Mouse (Mus musculus) heart, embryonic 14.5 days (tissue): ENCODE results near the gene Cacng7. TPM values are rescaled to one million over a fixed set of nuclear protein-coding genes. Genes with fewer than 3 reads are reported as not detected.

Source experiments
- ATAC-seq: fragments of 200-750 bp; cut with Nextera tagmentation; 2 replicates; pipeline ENCODE4 v1.8.0; 2017; ENCODE audit warnings: low read depth, moderate TSS enrichment; ENCODE audit not compliant: insufficient number of reproducible peaks, insufficient read depth, low FRiP score
- H3K27ac ChIP-seq, 2 experiments: fragments of 200-500 bp in 1 of 2; fragments of 300-500 bp in 1 of 2; sonication (generic) in 1 of 2; replicated peaks in 1 of 2; 2 replicates each; pipeline ENCODE4 v1.5.1; 2012 to 2014; ENCODE audit warnings: low read depth in 2 of 2, low read length in 2 of 2, control low read depth in 1 of 2, mild to moderate bottlenecking in 1 of 2, mixed read lengths in 1 of 2; ENCODE audit not compliant: control insufficient read depth in 1 of 2, insufficient read depth in 1 of 2
- H3K27me3 ChIP-seq: fragments of 300-500 bp; sonication (generic); 2 replicates; pipeline ENCODE4 v1.6.1; 2014; ENCODE audit warnings: mild to moderate bottlenecking, low read length, control low read depth; ENCODE audit not compliant: control insufficient read depth, insufficient read depth
- H3K36me3 ChIP-seq: fragments of 300-500 bp; sonication (generic); 2 replicates; pipeline ENCODE4 v1.6.1; 2014; ENCODE audit warnings: mild to moderate bottlenecking, control low read depth, low read length, mixed read lengths; ENCODE audit not compliant: control insufficient read depth, insufficient read depth
- H3K4me1 ChIP-seq, 2 experiments: fragments of 200-500 bp in 1 of 2; fragments of 300-500 bp in 1 of 2; sonication (generic) in 1 of 2; 2 replicates each; pipeline ENCODE4 v1.6.1; 2012 to 2014; ENCODE audit warnings: low read length in 2 of 2, control low read depth in 1 of 2, mixed read lengths in 1 of 2; ENCODE audit not compliant: control insufficient read depth in 2 of 2, insufficient read depth in 2 of 2
- H3K4me2 ChIP-seq: fragments of 300-500 bp; sonication (generic); 2 replicates; pipeline ENCODE4 v1.6.1; 2014; ENCODE audit warnings: mild to moderate bottlenecking, low read length
- H3K4me3 ChIP-seq, 2 experiments: fragments of 200-500 bp in 1 of 2; fragments of 300-500 bp in 1 of 2; sonication (generic) in 1 of 2; 2 replicates each; pipeline ENCODE4 v1.5.1; 2012 to 2014; ENCODE audit warnings: low read length in 2 of 2, mild to moderate bottlenecking in 2 of 2, control low read depth in 1 of 2, low read depth in 1 of 2, moderate library complexity in 1 of 2; ENCODE audit not compliant: control insufficient read depth in 1 of 2, insufficient read depth in 1 of 2
- H3K9ac ChIP-seq: fragments of 300-500 bp; sonication (generic); 2 replicates; pipeline ENCODE4 v1.6.1; 2014; ENCODE audit warnings: mild to moderate bottlenecking, low read length
- H3K9me3 ChIP-seq: fragments of 300-500 bp; sonication (generic); 2 replicates; pipeline ENCODE4 v1.6.1; 2016; ENCODE audit warnings: low read length, control low read depth; ENCODE audit not compliant: control insufficient read depth
- WGBS: fragments of 180-500 bp; shearing (Covaris S2); extraction: QIAGEN DNeasy Blood & Tissue Kit; methylation state at CpG from one replicate; pipeline ENCODE4 v1.1.7; 2014; 5-methylcytosine and 5-hydroxymethylcytosine counted together
- polyA plus RNA-seq: library from polyadenylated mRNA; unstranded; fragments of >200 nt; fragmentation: Nextera tagmentation; extraction: Ambion mirVana; gene quantifications from 2 replicates; pipeline ENCODE4 v1.2.1, GENCODE M21; 2014

Cacng7 gene
- polyA plus RNA-seq, 1 experiment from 2014 or later, result 0.39 TPM

GRCm38 (mm10) chr7:3384807-3385319 lies 52.1 kb downstream of the Cacng7 start:
- 72% methylated on average over 5 of the region's 5 CpGs for WGBS
- H3K36me3 ChIP-seq, result no peaks in the 10 kb centered on the region
- ATAC-seq, result no peak
- H3K27me3 ChIP-seq, result no peaks in the 10 kb centered on the region
- H3K27ac ChIP-seq, result no peak overlapping the region
- no peaks in the 10 kb centered on the region; a peak in 1 of 4 replicates for H3K4me1 ChIP-seq
- H3K9me3 ChIP-seq, result no peaks in the 10 kb centered on the region
- H3K4me2 ChIP-seq, result no peak overlapping the region
- no peak overlapping the region for H3K4me3 ChIP-seq
- H3K9ac ChIP-seq, result no peak overlapping the region

GRCm38 (mm10) chr7:3386036-3386730 lies 53.4 kb downstream of the Cacng7 start:
- ATAC-seq, result no peak
- no peak overlapping the region for H3K9ac ChIP-seq
- H3K4me1 ChIP-seq, result no peaks in the 10 kb centered on the region; a peak in 1 of 4 replicates
- H3K9me3 ChIP-seq, result no peaks in the 10 kb centered on the region
- H3K27ac ChIP-seq, result no peak overlapping the region
- H3K36me3 ChIP-seq, result no peaks in the 10 kb centered on the region
- 73% methylated on average over 6 of the region's 6 CpGs for WGBS
- H3K27me3 ChIP-seq, result 0 out of 2 replicates have a peak, but pooled peaks cover 2% of the 10 kb centered on the region
- H3K4me2 ChIP-seq, result no peak overlapping the region
- H3K4me3 ChIP-seq, result no peak overlapping the region

GRCm38 (mm10) chr7:3387761-3388160 lies 55.0 kb downstream of the Cacng7 start:
- WGBS, result 84% methylated on average over 18 of the region's 18 CpGs
- H3K9me3 ChIP-seq, result no peaks in the 10 kb centered on the region
- 0 out of 2 replicates have a peak, but pooled peaks cover 3% of the 10 kb centered on the region for H3K27me3 ChIP-seq
- H3K4me2 ChIP-seq, result no peak overlapping the region
- H3K9ac ChIP-seq, result no peak overlapping the region
- no peak overlapping the region for H3K27ac ChIP-seq
- H3K36me3 ChIP-seq, result no peaks in the 10 kb centered on the region
- no peak for ATAC-seq
- H3K4me1 ChIP-seq, result no peaks in the 10 kb centered on the region; a peak in 1 of 4 replicates
- H3K4me3 ChIP-seq, result no peak overlapping the region

GRCm38 (mm10) chr7:3388885-3389284 lies 56.1 kb downstream of the Cacng7 start:
- no peak overlapping the region for H3K27ac ChIP-seq
- H3K9ac ChIP-seq, result no peak overlapping the region
- no peaks in the 10 kb centered on the region for H3K36me3 ChIP-seq
- H3K4me1 ChIP-seq, result no peaks in the 10 kb centered on the region; a peak in 1 of 4 replicates
- no peak overlapping the region for H3K4me2 ChIP-seq
- 41% methylated on average over 6 of the region's 6 CpGs for WGBS
- no peak overlapping the region for H3K4me3 ChIP-seq
- 0 out of 2 replicates have a peak, but pooled peaks cover 3% of the 10 kb centered on the region for H3K27me3 ChIP-seq
- ATAC-seq, result no peak
- no peaks in the 10 kb centered on the region for H3K9me3 ChIP-seq

- WGBS, result 1% methylated on average over 15 of the region's 17 CpGs
These were observed 57.0 kb downstream of the Cacng7 start for GRCm38 (mm10) chr7:3389444-3390412.

GRCm38 (mm10) chr7:3390413-3391080 lies 57.8 kb downstream of the Cacng7 start, which contains the start of gene Cacng8:
Cacng8 (plus strand) TSS chr7:3390683.
- no peak for ATAC-seq
- H3K9me3 ChIP-seq, result no peaks in the 10 kb centered on the region
- H3K27me3 ChIP-seq, result 0 out of 2 replicates have a peak, but pooled peaks cover 3% of the 10 kb centered on the region
- no peaks in the 10 kb centered on the region; a peak in 1 of 4 replicates for H3K4me1 ChIP-seq
- 0% methylated on average over 7 of the region's 7 CpGs for WGBS
- H3K4me3 ChIP-seq, result peak within 1 kb of the TSS in 1 of 2 experiments; percentile 13; a peak in 3 of 4 replicates
- peak within 1 kb of the TSS; percentile 45 for H3K4me2 ChIP-seq
- H3K36me3 ChIP-seq, result no peaks in the 10 kb centered on the region
- H3K27ac ChIP-seq, result 0 out of 4 replicates have a peak within 1 kb of the TSS, but pooled peaks of 1 of the 2 experiments have one; percentile 10
- peak within 1 kb of the TSS; percentile 11; the same call in 1 of the 2 replicates for H3K9ac ChIP-seq

More at GRCm38 (mm10) chr7:3389444-3390412, 57.0 kb downstream of the Cacng7 start:
- Histone ChIP-seq H3K9ac (no peak overlapping the region), H3K27ac (0 out of 4 replicates have a peak overlapping the region, but pooled peaks of 1 of the 2 experiments have one; percentile 10), H3K4me2 (peak overlapping the region; percentile 45), H3K9me3 (no peaks in the 10 kb centered on the region), H3K36me3 (no peaks in the 10 kb centered on the region), H3K4me3 (no peak overlapping the region), H3K4me1 (no peaks in the 10 kb centered on the region; a peak in 1 of 4 replicates), H3K27me3 (0 out of 2 replicates have a peak, but pooled peaks cover 3% of the 10 kb centered on the region)
- no peak for ATAC-seq
